Mouse (Mus musculus) hindbrain, embryonic 14.5 days (tissue): ENCODE measurements around the gene Hspa1l. TPM values are rescaled to one million over a fixed set of nuclear protein-coding genes. Genes with fewer than 3 reads are reported as not detected.
A peak's percentile ranks its signal among the peaks of the same experiment; 100 is the strongest.

Experiments
- ATAC-seq: fragments of 200-750 bp; cut with Nextera tagmentation; 2 replicates; pipeline ENCODE4 v1.8.0; 2017; ENCODE audit warnings: moderate number of reproducible peaks, mild to moderate bottlenecking, moderate TSS enrichment, moderate library complexity; ENCODE audit not compliant: low FRiP score
- DNase-seq: peaks from one replicate; pipeline ENCODE4 v3.0.0-alpha.2; 2015; ENCODE audit warnings: low spot score
- H3K27ac ChIP-seq: fragments of 300-500 bp; sonication (generic); 2 replicates; pipeline ENCODE4 v1.5.1; 2014; ENCODE audit warnings: mild to moderate bottlenecking, moderate library complexity
- H3K27me3 ChIP-seq: fragments of 300-500 bp; sonication (generic); 2 replicates; pipeline ENCODE4 v1.6.1; 2014; ENCODE audit warnings: mild to moderate bottlenecking, low read length, mixed read lengths; ENCODE audit not compliant: control insufficient read depth, insufficient read depth
- H3K36me3 ChIP-seq: fragments of 300-500 bp; sonication (generic); replicated peaks from 2 replicates; pipeline ENCODE4 v1.6.1; 2014; ENCODE audit not compliant: control insufficient read depth, insufficient read depth
- H3K4me1 ChIP-seq: fragments of 300-500 bp; sonication (generic); replicated peaks from 2 replicates; pipeline ENCODE4 v1.6.1; 2014; ENCODE audit warnings: antibody characterized with exemption, low read length, mixed read lengths; ENCODE audit not compliant: control insufficient read depth, insufficient read depth
- H3K4me2 ChIP-seq: fragments of 300-500 bp; sonication (generic); replicated peaks from 2 replicates; pipeline ENCODE4 v1.6.1; 2014; ENCODE audit warnings: mild to moderate bottlenecking, moderate library complexity
- H3K4me3 ChIP-seq: fragments of 300-500 bp; sonication (generic); replicated peaks from 2 replicates; pipeline ENCODE4 v1.5.1; 2014; ENCODE audit warnings: mild to moderate bottlenecking, low read length
- H3K9ac ChIP-seq: fragments of 300-500 bp; sonication (generic); 2 replicates; pipeline ENCODE4 v1.6.1; 2014
- H3K9me3 ChIP-seq: fragments of 300-500 bp; sonication (generic); 2 replicates; pipeline ENCODE4 v1.6.1; 2016; ENCODE audit warnings: low read length; ENCODE audit not compliant: control insufficient read depth
- WGBS: fragments of 180-500 bp; shearing (Covaris S2); extraction: QIAGEN DNeasy Blood & Tissue Kit; methylation state at CpG from one replicate; pipeline ENCODE4 v1.1.7; 2014; 5-methylcytosine and 5-hydroxymethylcytosine counted together
- polyA plus RNA-seq: library from polyadenylated mRNA; unstranded; fragments of >200 nt; fragmentation: Nextera tagmentation; extraction: Ambion mirVana; gene quantifications from 2 replicates; pipeline ENCODE4 v1.2.1, GENCODE M21; 2014

Hspa1l gene
- polyA plus RNA-seq, 1 experiment from 2014 or later = 1.9 TPM

DNA sequence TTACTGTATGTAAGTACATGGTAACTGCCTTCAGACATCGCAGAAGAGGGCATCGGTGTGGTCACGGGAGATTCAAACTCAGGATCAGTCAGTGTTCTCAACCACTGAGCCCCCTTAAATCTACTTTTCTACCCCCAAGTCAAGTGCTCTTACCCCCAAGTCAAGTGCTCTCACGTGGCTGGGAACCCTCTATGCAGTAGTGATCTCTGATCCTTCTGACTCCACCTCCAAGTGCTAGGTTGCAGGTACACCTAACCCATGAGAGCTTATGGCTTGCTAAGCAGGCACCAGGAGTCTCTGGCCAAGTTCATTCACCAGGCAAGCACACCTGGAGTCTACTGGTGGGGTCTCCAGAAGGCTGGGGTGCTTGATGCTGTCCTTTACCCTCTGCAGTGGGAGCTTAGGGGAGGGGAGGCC, 22.9 kb upstream of the Hspa1l start:
- DNase-seq (no peak), ATAC-seq (no peak)
- no peak overlapping the region for H3K4me2 ChIP-seq
- peaks cover 15% of the 10 kb centered on the region for H3K4me1 ChIP-seq
- no peak overlapping the region for H3K27ac ChIP-seq
- H3K4me3 ChIP-seq = no peak overlapping the region
- no peaks in the 10 kb centered on the region for H3K9me3 ChIP-seq
- H3K27me3 ChIP-seq = no peaks in the 10 kb centered on the region
- 34% methylated on average over 4 of the region's 4 CpGs for WGBS
- H3K36me3 ChIP-seq = peaks cover 29% of the 10 kb centered on the region
- no peak overlapping the region for H3K9ac ChIP-seq

DNA sequence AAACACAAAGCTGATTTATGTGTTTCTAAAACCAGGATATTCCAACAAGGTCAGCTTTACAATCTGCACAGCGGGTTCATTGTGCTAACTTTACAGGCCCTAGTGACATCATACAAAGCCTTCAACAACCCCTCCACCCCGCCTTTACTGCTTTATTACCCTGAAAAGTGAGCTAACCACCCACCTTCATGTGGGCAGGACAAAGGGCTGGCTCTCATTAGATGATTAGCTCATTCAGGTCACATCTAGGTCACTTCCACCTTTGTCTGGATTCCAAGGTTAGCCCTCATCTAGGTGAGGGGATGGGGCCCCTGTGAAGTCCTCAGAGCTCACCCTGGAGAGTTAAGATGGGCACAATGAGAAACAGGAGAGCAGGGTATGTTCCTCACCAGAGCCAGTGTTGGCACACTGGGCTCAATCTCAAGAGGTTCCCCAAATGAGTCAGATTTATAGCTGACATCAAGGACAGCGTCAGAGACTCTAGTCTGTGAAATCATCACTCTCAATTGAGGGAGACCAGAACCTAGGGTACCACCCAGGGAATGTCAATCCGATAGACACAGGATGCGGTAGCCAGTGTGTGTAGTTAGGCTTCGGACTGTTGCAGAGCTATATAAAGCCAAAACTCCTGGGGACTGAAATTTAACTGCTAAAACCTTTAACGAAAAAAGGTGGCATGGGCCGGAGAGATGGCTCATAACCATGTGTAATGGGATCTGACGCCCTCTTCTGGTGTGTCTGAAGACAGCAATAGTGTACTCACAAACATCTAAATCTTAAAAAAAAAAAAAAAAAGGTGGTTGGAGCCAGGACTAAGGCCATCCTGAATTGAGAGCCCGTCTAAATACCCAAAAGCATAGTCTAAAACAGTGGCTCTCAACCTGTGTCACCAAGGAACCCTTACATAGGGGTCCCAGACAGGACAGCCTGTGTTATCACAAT, 21.7 kb upstream of the Hspa1l start:
- DNase-seq (no peak), ATAC-seq (no peak)
- H3K9ac ChIP-seq = peak overlapping the region; percentile 98
- peak overlapping the region; percentile 86 for H3K27ac ChIP-seq
- peaks cover 8% of the 10 kb centered on the region for H3K27me3 ChIP-seq
- H3K4me2 ChIP-seq = peak overlapping the region; percentile 83
- H3K4me3 ChIP-seq = peak overlapping the region; percentile 74
- 29% methylated on average over 10 of the region's 10 CpGs for WGBS
- peaks cover 15% of the 10 kb centered on the region for H3K4me1 ChIP-seq
- H3K9me3 ChIP-seq = no peaks in the 10 kb centered on the region
- H3K36me3 ChIP-seq = peaks cover 29% of the 10 kb centered on the region

DNA sequence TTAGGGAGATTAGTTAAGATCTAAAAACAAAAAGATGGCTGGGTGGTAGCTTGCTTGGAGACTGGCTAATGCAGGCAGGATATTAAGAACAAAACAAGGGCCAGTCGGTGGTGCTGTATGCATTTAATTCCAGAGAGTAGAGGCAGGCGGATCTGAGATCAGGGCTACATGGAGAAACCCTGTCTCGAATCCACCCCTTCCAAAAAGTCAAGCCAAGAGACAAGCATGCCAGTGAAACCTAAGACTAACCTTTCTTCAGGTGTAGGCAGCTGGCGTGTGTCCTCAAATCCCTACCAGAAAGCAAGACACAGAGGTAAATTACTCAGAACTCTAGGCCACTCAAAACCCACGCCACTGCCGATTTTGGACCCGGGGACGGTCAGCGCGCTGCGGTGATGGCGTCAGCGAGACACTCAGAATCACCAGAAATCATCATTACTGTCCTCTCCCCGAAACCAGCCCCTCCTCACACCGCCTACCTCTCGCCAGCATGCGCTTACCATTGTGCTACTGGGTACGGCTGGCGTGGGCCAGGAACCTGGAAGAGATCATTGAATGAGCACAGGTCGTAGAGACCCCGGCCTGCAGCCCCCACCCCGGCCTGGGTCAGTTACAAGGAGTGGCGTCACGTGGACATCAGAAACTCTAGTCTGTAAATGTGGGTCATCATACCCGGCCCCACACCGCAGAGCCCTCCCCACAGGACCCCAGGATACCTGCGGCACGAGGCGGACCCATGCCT, 20.7 kb upstream of the Hspa1l start:
- no peaks in the 10 kb centered on the region for H3K9me3 ChIP-seq
- ATAC-seq = no peak
- H3K9ac ChIP-seq = peak overlapping the region; percentile 98
- H3K4me3 ChIP-seq = peak overlapping the region; percentile 74
- DNase-seq = peak; percentile 47
- H3K4me1 ChIP-seq = peaks cover 15% of the 10 kb centered on the region
- WGBS = under 1% methylated on average over 29 of the region's 29 CpGs
- H3K36me3 ChIP-seq = peaks cover 29% of the 10 kb centered on the region
- H3K4me2 ChIP-seq = peak overlapping the region; percentile 83
- peaks cover 11% of the 10 kb centered on the region for H3K27me3 ChIP-seq
- peak overlapping the region; percentile 86 for H3K27ac ChIP-seq

DNA sequence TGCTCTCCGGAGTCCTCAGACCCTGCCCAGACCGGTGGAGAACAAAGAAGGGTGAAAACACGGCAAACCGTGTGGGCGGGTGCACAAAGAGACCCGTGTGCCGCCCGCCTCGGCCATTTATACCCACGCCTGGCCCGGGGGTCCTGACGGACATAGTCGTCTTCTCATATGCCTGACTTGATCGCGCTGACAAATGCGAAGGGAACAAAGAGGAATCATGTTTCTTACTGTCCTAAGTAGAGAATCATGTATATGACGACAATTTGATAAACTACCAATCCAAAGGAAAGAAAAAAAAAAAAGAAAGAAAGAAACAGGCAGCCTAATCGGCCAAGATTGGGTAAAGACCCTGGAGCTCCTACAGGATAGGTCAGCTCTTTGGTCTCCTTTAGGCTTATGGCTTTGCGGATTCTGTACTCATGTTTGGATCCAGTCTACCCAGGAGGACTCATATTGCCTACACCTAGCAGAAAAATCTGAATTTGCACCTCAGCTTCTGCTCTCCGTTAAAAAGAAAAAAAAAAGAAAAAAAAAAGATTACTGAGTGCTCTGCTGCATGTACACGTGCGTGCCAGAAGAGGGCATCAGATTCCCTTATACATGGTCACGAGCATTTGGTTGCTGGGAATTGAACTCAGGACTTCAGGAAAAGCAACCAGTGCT, 20.0 kb upstream of the Hspa1l start:
- peak overlapping the region; percentile 74 for H3K4me3 ChIP-seq
- no peaks in the 10 kb centered on the region for H3K9me3 ChIP-seq
- ATAC-seq (peak; percentile 86), DNase-seq (peak; percentile 90)
- peak overlapping the region; percentile 98 for H3K9ac ChIP-seq
- H3K4me1 ChIP-seq = peaks cover 15% of the 10 kb centered on the region
- peaks cover 29% of the 10 kb centered on the region for H3K36me3 ChIP-seq
- H3K4me2 ChIP-seq = peak overlapping the region; percentile 83
- H3K27me3 ChIP-seq = peaks cover 11% of the 10 kb centered on the region
- H3K27ac ChIP-seq = peak overlapping the region; percentile 86
- 1% methylated on average over 23 of the region's 23 CpGs for WGBS

DNA sequence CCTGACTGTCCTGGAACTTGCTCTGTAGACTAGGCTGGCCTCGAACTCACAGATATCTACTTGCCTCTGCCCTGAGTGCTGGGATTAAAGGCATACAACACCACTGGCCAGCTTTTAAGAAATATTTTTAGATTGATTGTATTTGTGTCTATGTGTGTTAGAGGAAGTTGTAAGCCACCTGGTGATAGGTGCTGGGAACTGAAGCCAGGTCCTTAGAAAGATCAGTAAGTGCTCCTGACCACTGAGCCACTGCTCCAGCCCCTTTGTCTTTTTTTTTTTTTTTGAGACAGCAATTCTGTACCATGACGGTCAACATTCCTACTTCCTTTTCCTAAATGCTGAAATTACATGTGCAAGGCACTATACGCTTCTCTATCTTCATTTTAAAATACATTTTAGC, 19.2 kb upstream of the Hspa1l start:
- ATAC-seq (no peak), DNase-seq (no peak)
- Histone ChIP-seq H3K27ac (peak overlapping the region; percentile 86; the same call in 1 of the 2 replicates), H3K36me3 (peaks cover 29% of the 10 kb centered on the region), H3K4me1 (peaks cover 15% of the 10 kb centered on the region), H3K4me3 (no peak overlapping the region; the same call in 1 of the 2 replicates), H3K9ac (no peak overlapping the region), H3K4me2 (0 out of 2 replicates have a peak overlapping the region, but pooled peaks have one; percentile 83), H3K27me3 (peaks cover 11% of the 10 kb centered on the region), H3K9me3 (no peaks in the 10 kb centered on the region)
- WGBS = 89% methylated on average over 3 of the region's 3 CpGs

DNA sequence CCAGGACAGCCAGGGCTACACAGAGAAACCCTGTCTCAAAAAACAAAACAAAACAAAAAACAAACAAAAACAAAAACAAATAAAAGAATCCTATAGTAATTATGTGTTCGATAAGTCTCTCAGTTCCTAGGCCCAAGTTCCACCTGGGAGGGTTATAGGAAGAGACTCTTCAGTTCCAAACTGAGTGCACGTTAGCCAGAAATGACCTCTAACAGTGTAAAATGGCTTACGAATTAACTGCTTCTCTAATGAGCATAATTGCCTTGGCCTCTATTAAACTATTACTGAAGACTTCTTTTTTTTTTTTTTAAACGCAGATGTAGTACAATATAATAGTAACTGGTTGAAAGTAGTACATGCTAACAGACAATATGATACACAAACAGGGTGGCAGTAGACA, 18.6 kb upstream of the Hspa1l start:
- H3K27me3 ChIP-seq = peaks cover 11% of the 10 kb centered on the region
- peaks cover 23% of the 10 kb centered on the region for H3K36me3 ChIP-seq
- H3K4me3 ChIP-seq = no peak overlapping the region
- peaks cover 15% of the 10 kb centered on the region for H3K4me1 ChIP-seq
- no peaks in the 10 kb centered on the region for H3K9me3 ChIP-seq
- H3K27ac ChIP-seq = no peak overlapping the region
- H3K9ac ChIP-seq = no peak overlapping the region
- DNase-seq (no peak), ATAC-seq (no peak)
- WGBS = 92% methylated on average over 4 of the region's 4 CpGs
- H3K4me2 ChIP-seq = no peak overlapping the region

DNA sequence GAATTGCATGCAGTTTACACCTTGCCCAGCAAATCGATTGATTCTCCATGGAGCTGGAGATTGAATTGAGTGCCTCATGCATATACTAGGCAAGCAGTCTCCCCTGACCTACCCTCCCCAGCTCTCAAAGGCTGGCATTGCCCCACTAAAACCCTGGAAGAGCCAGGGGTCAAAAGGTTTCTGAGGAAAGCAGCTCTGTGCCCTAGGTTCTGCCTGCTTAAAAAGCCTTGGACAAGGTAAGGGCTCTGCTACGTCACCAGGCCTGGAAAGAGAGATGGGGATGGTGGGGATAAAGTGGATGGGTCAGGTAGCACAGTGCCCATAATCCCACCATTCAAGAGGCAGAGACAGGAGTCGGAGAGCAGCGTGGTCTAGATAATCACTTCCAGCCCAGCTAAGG, 17.7 kb upstream of the Hspa1l start:
- Histone ChIP-seq H3K27me3 (peaks cover 17% of the 10 kb centered on the region), H3K9me3 (no peaks in the 10 kb centered on the region), H3K9ac (no peak overlapping the region), H3K36me3 (peaks cover 16% of the 10 kb centered on the region), H3K27ac (no peak overlapping the region), H3K4me3 (no peak overlapping the region), H3K4me2 (no peak overlapping the region), H3K4me1 (peaks cover 21% of the 10 kb centered on the region)
- no peak for ATAC-seq
- DNase-seq = no peak
- WGBS = 86% methylated on average over 4 of the region's 4 CpGs

DNA sequence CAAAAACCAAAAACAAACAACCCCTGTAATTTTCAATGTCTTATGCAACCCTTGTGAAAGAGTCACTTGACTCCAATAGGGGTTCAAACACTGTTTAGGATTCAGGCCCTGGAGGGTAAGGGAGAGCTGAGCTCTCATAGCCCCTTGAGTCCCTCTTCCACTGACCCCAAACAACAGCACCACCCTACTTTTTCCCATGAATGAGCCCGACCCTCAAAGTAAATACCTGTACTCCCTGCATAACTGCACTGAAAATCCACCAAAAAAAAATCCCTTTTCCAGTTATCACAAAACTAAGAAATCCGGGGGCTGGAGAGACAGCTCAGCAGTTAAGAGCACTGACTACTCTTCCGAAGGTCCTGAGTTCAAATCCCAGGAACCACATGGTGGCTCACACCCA, 16.6 kb upstream of the Hspa1l start:
- Histone ChIP-seq H3K4me3 (no peak overlapping the region), H3K4me2 (no peak overlapping the region), H3K27ac (no peak overlapping the region), H3K36me3 (peaks cover 5% of the 10 kb centered on the region), H3K27me3 (peaks cover 25% of the 10 kb centered on the region), H3K4me1 (peaks cover 11% of the 10 kb centered on the region), H3K9me3 (no peaks in the 10 kb centered on the region), H3K9ac (no peak overlapping the region)
- WGBS = 84% methylated on average over 3 of the region's 3 CpGs
- DNase-seq (no peak), ATAC-seq (no peak)

DNA sequence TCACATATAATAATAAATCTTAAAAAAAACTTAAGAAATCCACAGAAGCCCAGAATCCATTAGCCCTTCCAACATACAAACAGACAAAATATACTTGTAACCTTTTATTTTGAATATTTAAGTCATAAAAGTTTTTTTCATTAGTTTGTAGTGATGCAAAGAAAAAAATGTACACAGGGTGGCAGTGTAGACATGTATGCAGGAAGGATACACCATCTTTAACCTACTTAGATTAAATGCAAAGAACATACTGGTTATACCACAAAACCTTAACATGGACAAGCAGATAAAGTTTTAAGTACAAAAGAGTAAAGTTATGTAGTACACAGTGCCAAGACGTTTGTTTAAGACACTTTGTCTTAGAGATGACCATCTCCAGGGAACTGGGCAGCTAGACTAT, 16.2 kb upstream of the Hspa1l start:
- H3K4me1 ChIP-seq = 0 out of 2 replicates have a peak, but pooled peaks cover 7% of the 10 kb centered on the region
- H3K36me3 ChIP-seq = peaks cover under 1% of the 10 kb centered on the region; the same call in 1 of the 2 replicates
- no peaks in the 10 kb centered on the region for H3K9me3 ChIP-seq
- no peak for ATAC-seq
- no peak overlapping the region for H3K27ac ChIP-seq
- no peak overlapping the region for H3K4me3 ChIP-seq
- no peak overlapping the region for H3K4me2 ChIP-seq
- H3K27me3 ChIP-seq = peaks cover 27% of the 10 kb centered on the region
- DNase-seq = peak; percentile 51
- WGBS = 38% methylated on average over 1 of the region's 1 CpGs
- no peak overlapping the region for H3K9ac ChIP-seq
